Mouse (Mus musculus) embryonic facial prominence, embryonic 12.5 days (tissue): ENCODE measurements around the gene Bcl11a. TPM values are rescaled to one million over a fixed set of nuclear protein-coding genes. Genes with fewer than 3 reads are reported as not detected.

Experiments
- ATAC-seq: fragments of 200-750 bp; cut with Nextera tagmentation; 2 replicates; pipeline ENCODE4 v1.8.0; 2017; ENCODE audit not compliant: insufficient number of reproducible peaks, insufficient read depth, low FRiP score, low TSS enrichment
- H3K27ac ChIP-seq: fragments of 300-500 bp; sonication (generic); 2 replicates; pipeline ENCODE4 v1.5.1; 2016; ENCODE audit warnings: mild to moderate bottlenecking
- H3K27me3 ChIP-seq: fragments of 300-500 bp; sonication (generic); 2 replicates; pipeline ENCODE4 v1.6.1; 2016; ENCODE audit warnings: mild to moderate bottlenecking, moderate library complexity
- H3K36me3 ChIP-seq: fragments of 300-500 bp; sonication (generic); 2 replicates; pipeline ENCODE4 v1.6.1; 2016; ENCODE audit warnings: mild to moderate bottlenecking
- H3K4me1 ChIP-seq: fragments of 300-500 bp; sonication (generic); 2 replicates; pipeline ENCODE4 v1.6.1; 2016
- H3K4me2 ChIP-seq: fragments of 300-500 bp; sonication (generic); replicated peaks from 2 replicates; pipeline ENCODE4 v1.6.1; 2016; ENCODE audit warnings: mild to moderate bottlenecking, moderate library complexity
- H3K4me3 ChIP-seq: fragments of 300-500 bp; sonication (generic); 2 replicates; pipeline ENCODE4 v1.5.1; 2016; ENCODE audit warnings: mild to moderate bottlenecking
- H3K9ac ChIP-seq: fragments of 300-500 bp; sonication (generic); 2 replicates; pipeline ENCODE4 v1.6.1; 2016; ENCODE audit warnings: mild to moderate bottlenecking, moderate library complexity
- H3K9me3 ChIP-seq: fragments of 300-500 bp; sonication (generic); 2 replicates; pipeline ENCODE4 v1.6.1; 2016; ENCODE audit warnings: mild to moderate bottlenecking, moderate library complexity
- WGBS: fragments of 180-500 bp; shearing (Covaris S2); methylation state at CpG from one replicate; pipeline ENCODE4 v1.1.7; 2016; 5-methylcytosine and 5-hydroxymethylcytosine counted together
- polyA plus RNA-seq: library from polyadenylated mRNA; unstranded; fragments of >200 nt; fragmentation: Nextera tagmentation; extraction: Ambion mirVana; gene quantifications from 2 replicates; pipeline ENCODE4 v1.2.1, GENCODE M21; 2016

Bcl11a gene
- polyA plus RNA-seq, 1 experiment from 2014 or later: 80.5 TPM

DNA sequence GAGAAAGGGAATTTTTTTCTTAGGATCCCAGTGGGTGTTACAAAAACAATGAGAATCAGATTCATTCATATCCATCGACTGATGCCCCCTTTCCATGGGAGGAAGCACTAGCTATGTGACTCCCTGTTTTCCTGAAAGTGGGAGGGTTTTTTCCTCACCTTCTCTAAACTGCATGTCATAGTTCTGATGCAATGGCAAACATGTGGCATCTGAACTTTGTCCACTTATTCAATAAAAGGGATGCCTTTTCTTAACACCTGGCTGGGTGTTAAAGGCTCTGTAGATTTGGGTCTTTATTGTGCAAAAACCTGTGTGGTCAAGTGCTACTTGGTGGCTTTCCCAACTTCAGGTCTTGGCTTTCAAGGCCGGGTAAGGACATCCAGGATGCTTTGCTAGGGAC, 57.4 kb downstream of the Bcl11a start:
- Histone ChIP-seq H3K4me3 (no peak overlapping the region), H3K4me1 (peaks cover 33% of the 10 kb centered on the region), H3K9ac (no peak overlapping the region), H3K27me3 (no peaks in the 10 kb centered on the region), H3K27ac (no peak overlapping the region), H3K9me3 (no peaks in the 10 kb centered on the region), H3K4me2 (no peak overlapping the region), H3K36me3 (peaks cover 3% of the 10 kb centered on the region; the same call in 1 of the 2 replicates)
- no peak for ATAC-seq
- 80% methylated on average over 2 of the region's 2 CpGs for WGBS

DNA sequence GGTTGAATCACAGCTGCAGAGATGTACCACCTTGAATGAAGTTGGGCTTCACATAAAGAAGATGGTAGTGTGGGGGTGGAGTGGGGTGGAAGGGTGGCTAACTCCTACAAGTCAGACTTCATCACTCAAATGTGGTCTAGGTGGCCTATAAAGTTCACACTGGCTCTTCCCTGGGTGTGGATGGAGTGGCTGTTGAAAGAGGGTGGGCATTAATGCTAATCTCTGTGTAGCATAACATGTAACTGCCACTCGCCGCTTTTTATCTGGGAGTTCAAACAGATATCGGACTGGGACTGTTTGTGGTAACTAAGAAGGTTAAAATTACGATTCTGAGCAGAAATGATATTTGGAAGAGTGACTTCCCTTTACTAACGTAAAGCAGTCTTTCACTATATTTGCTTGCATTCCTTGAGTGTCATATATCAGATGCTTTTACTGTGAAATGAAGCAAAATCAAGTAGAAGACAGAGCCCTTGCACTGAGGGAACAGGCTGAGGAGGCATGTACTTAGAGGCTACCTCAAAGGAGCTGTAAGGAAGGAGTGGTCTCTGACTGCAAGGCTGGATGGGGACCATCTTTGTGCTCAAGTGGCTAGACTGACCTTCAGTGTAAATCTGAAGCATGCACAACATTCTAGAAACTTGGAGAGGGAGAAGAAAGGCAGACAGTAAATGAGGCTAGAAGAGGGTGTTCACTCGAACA, 58.4 kb downstream of the Bcl11a start:
- no peak for ATAC-seq
- H3K27ac ChIP-seq: no peak overlapping the region
- 51% methylated on average over 6 of the region's 6 CpGs for WGBS
- H3K4me1 ChIP-seq: peaks cover 40% of the 10 kb centered on the region
- no peaks in the 10 kb centered on the region for H3K27me3 ChIP-seq
- no peak overlapping the region for H3K4me2 ChIP-seq
- no peak overlapping the region for H3K9ac ChIP-seq
- H3K9me3 ChIP-seq: no peaks in the 10 kb centered on the region
- H3K36me3 ChIP-seq: peaks cover 3% of the 10 kb centered on the region; the same call in 1 of the 2 replicates
- no peak overlapping the region for H3K4me3 ChIP-seq

DNA sequence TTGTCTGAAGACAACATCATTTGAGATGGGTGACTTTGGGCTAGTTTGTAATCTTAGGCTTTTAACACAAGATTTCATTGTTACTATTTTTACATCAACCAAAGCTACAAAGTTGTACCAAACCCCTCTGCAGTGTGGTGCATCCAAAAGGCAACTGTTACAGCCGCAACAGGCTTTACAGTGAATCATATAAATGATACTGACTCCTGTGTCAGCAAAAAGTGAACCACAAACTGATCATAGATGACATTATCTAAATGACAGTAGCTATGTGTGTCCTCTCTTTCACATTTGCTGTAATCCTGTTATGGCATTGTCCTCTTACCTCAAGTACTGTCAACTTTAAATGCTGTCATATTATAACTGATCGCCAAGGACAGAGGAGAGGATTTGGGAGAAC, 60.0 kb downstream of the Bcl11a start:
- Histone ChIP-seq H3K9ac (no peak overlapping the region), H3K27ac (no peak overlapping the region), H3K4me2 (no peak overlapping the region), H3K9me3 (no peaks in the 10 kb centered on the region), H3K4me3 (no peak overlapping the region), H3K36me3 (peaks cover 3% of the 10 kb centered on the region; the same call in 1 of the 2 replicates), H3K27me3 (no peaks in the 10 kb centered on the region), H3K4me1 (peaks cover 47% of the 10 kb centered on the region)
- 89% methylated on average over 2 of the region's 2 CpGs for WGBS
- no peak for ATAC-seq

DNA sequence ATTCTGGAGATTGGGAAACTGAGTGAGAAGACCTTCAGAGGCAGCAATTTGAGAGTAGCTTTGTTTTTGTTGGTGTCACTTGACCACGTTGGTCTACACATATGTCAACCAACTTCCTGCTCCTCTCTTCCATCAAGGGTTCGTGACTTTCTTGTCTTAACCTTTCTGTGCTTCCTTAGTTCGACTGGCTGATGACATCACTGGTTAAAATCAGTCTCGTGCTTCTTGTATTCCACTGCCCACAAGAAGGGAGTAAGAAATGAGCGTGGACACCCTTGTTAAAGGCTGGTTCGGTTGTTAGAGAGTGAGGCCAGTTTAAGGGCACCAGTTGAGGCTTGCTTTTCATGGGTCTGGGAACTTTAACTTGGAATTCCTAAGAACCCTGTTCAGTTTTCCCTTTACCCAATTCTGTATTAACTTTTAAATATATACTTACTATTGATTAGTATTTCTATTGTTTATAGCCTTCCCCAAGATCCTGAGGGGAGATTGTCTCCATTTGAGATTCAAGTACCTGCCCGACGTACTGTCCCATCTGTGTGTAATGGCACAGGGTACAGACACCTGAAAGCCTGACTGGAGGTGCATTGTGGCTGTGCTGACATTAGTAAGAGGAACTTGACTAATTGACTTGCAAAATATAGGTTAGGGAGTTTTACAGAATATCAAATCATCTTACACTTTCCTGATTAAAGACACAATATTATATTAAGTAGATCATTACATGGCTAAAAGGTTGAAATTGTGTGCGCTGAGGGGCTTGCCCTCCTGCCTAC, 60.9 kb downstream of the Bcl11a start:
- H3K9ac ChIP-seq: no peak overlapping the region
- no peak overlapping the region for H3K27ac ChIP-seq
- no peak for ATAC-seq
- no peak overlapping the region for H3K4me3 ChIP-seq
- peaks cover 46% of the 10 kb centered on the region for H3K4me1 ChIP-seq
- no peaks in the 10 kb centered on the region for H3K27me3 ChIP-seq
- no peaks in the 10 kb centered on the region for H3K9me3 ChIP-seq
- H3K36me3 ChIP-seq: peaks cover 3% of the 10 kb centered on the region; the same call in 1 of the 2 replicates
- H3K4me2 ChIP-seq: no peak overlapping the region
- 82% methylated on average over 9 of the region's 9 CpGs for WGBS

DNA sequence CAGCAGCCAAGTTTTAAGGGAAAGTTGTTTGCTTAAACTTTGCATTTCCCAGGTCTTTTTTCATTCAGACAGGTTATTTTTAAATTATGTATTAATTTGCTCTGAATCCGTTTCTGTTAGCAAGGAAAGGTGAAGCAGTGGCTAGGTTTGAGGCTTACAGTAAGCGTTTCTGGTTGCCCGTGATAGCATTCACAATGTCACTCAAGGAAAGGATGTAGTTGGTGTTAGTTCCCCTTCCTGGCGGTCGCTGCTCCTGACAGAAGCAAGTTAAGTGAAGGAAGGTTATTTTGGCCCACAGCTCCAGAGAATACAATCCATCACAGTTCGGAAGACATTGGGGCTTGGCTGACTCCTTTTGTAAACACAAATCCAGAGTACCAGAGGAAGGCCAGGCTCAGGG, 61.6 kb downstream of the Bcl11a start:
- Histone ChIP-seq H3K27ac (no peak overlapping the region), H3K36me3 (peaks cover 6% of the 10 kb centered on the region; the same call in 1 of the 2 replicates), H3K4me3 (no peak overlapping the region), H3K9ac (no peak overlapping the region), H3K9me3 (no peaks in the 10 kb centered on the region), H3K4me2 (no peak overlapping the region), H3K27me3 (no peaks in the 10 kb centered on the region), H3K4me1 (peaks cover 49% of the 10 kb centered on the region)
- WGBS: 86% methylated on average over 6 of the region's 6 CpGs
- no peak for ATAC-seq

DNA sequence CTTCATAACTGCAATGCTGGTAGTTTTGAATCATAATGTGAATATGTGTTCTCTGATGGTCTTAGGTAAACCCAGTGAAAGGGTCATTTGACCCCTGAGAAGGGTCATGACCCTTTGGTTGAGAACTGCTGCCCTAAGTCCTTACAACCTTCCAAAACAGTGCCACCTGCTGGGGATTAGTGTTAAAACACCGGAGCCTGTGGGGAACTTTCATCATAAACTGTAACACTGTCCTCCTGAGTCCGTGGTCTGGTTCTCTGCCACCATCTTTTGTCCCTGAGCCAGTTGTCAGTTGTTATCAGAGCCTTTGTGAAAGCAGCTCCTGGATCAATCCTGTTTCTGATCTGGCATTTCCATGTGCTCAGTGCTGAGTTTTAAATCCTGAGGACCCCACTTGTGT, 62.1 kb downstream of the Bcl11a start:
- no peaks in the 10 kb centered on the region for H3K27me3 ChIP-seq
- no peak overlapping the region for H3K4me2 ChIP-seq
- peaks cover 11% of the 10 kb centered on the region; the same call in 1 of the 2 replicates for H3K36me3 ChIP-seq
- WGBS: 90% methylated on average over 2 of the region's 2 CpGs
- H3K4me1 ChIP-seq: peaks cover 53% of the 10 kb centered on the region
- no peak for ATAC-seq
- H3K4me3 ChIP-seq: no peak overlapping the region
- no peak overlapping the region for H3K9ac ChIP-seq
- no peak overlapping the region for H3K27ac ChIP-seq
- H3K9me3 ChIP-seq: no peaks in the 10 kb centered on the region

DNA sequence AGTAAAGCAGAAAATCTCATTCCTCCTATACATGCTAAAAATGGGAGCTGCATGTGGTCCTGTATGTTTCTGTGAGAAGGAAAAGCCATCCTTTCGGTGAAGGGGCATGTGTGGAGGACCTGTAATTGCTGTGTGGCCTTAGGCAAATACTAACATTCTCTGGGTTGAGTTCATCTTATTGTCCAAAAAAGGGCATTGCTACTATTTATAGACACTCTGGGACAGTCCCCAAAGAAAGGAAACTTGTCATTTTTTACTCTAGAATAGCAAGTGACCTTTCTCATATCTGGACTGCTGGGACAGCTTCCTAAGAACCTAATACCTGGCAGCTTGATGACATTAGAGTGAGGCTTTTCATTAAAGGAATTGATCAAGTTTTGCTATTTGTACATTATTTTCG, 63.1 kb downstream of the Bcl11a start:
- peaks cover 12% of the 10 kb centered on the region; the same call in 1 of the 2 replicates for H3K36me3 ChIP-seq
- WGBS: 72% methylated on average over 2 of the region's 2 CpGs
- no peak overlapping the region for H3K27ac ChIP-seq
- H3K4me2 ChIP-seq: no peak overlapping the region
- H3K9ac ChIP-seq: no peak overlapping the region
- H3K9me3 ChIP-seq: no peaks in the 10 kb centered on the region
- no peak for ATAC-seq
- no peak overlapping the region for H3K4me3 ChIP-seq
- no peaks in the 10 kb centered on the region for H3K27me3 ChIP-seq
- H3K4me1 ChIP-seq: peaks cover 52% of the 10 kb centered on the region

DNA sequence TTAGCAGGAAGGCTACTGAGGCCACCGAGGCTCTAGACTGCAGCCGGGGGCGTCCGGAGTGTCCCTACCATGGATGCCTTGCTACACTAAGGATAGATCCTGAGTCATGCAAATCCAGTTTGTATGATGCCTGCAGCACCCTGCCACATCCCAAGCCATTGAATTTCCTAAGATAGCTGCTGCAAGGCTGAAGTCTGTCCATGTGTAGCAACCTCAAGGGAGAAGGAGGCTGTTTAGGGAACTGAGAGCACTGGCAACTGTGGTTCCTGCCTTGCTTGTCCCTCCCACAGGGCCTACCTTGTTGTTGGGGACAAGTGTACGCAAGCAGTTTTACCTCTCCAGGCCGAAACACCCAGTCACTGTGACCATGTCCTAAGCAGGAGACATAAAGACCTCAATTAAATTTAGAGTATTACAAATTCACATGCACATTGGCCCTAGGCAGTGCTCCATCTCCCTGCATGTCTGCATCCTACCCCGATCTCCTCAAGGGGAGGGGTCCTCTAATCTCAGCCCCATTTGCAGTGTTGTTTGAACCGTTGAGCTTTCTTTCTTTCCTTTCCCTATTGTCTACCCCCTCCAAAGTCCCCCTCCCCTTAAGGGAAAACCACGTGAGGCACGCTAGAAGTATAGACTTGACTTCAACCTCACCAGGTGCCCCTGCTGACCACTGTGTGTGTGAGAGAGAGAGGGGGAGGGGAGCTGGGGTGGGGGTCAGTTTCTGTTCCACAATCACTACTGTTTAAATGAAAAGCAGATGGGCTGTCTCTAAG, 63.8 kb downstream of the Bcl11a start:
- Histone ChIP-seq H3K9me3 (no peaks in the 10 kb centered on the region), H3K9ac (no peak overlapping the region), H3K27ac (no peak overlapping the region), H3K27me3 (no peaks in the 10 kb centered on the region), H3K4me2 (no peak overlapping the region), H3K36me3 (peaks cover 12% of the 10 kb centered on the region; the same call in 1 of the 2 replicates), H3K4me1 (peaks cover 46% of the 10 kb centered on the region), H3K4me3 (no peak overlapping the region)
- 56% methylated on average over 10 of the region's 10 CpGs for WGBS
- no peak for ATAC-seq

DNA sequence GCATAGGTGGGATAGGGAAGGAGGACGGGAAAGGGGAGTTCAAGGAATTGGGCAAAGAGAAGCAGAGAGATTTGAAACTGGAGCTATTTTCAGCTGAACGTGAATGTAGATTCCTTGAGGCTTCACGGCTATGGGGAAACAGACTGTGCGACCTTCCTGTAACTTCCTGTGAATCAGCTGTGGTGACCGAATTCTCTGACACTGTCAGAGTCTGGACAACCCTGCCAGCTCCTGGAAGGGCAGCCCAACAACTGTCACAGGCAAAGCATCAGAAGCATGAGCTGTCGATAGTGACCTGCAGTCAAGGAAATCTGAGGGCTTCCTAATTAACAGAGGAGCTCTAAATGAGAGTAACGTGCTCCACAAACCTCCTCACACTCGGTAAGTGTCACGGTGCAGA, 64.5 kb downstream of the Bcl11a start:
- no peaks in the 10 kb centered on the region for H3K27me3 ChIP-seq
- H3K4me2 ChIP-seq: no peak overlapping the region
- H3K9me3 ChIP-seq: no peaks in the 10 kb centered on the region
- peaks cover 42% of the 10 kb centered on the region for H3K4me1 ChIP-seq
- H3K9ac ChIP-seq: no peak overlapping the region
- H3K4me3 ChIP-seq: no peak overlapping the region
- no peak overlapping the region for H3K27ac ChIP-seq
- WGBS: 27% methylated on average over 9 of the region's 9 CpGs
- peaks cover 12% of the 10 kb centered on the region; the same call in 1 of the 2 replicates for H3K36me3 ChIP-seq
- no peak for ATAC-seq

DNA sequence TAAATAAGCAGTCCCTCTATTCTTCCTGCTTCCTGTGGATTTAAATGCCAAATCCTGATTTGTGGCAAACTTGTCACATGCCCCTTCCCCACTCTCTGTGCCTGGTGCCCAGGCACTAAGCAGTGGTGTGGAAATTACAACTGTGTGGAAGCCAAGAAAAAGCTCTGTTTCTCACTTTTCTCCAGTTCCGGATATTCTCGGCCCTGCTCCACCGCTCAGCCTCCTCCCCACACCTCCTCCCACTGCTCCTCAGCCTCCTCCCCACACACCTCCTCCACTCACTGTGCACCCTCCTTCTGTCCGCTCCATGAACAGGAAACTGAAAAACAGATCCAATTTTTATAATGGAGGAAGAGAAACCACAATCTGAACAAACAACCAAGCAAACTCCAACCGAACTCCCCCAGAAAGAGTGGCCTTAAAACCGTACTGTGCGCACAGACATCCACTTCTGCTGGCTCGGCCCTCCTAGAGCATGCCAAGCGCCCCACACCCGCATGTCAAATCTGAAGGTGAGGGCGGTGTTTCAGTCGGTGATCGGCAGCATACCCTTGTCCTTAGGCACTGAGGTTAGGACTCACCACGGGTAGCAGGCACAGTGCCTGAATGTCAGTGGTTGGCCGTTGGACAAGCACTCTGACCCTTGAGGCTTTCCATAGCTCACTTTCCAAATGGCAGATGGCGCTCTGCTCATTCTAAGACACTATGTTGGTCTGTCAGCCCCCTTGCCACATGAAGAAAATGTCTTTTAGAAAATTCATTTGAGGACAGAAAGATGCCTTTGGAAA, 66.5 kb downstream of the Bcl11a start:
- Histone ChIP-seq H3K27me3 (no peaks in the 10 kb centered on the region), H3K4me3 (no peak overlapping the region), H3K4me2 (no peak overlapping the region), H3K9ac (no peak overlapping the region), H3K9me3 (no peaks in the 10 kb centered on the region), H3K4me1 (peaks cover 47% of the 10 kb centered on the region), H3K27ac (no peak overlapping the region), H3K36me3 (peaks cover 12% of the 10 kb centered on the region; the same call in 1 of the 2 replicates)
- 78% methylated on average over 16 of the region's 16 CpGs for WGBS
- no peak for ATAC-seq

DNA sequence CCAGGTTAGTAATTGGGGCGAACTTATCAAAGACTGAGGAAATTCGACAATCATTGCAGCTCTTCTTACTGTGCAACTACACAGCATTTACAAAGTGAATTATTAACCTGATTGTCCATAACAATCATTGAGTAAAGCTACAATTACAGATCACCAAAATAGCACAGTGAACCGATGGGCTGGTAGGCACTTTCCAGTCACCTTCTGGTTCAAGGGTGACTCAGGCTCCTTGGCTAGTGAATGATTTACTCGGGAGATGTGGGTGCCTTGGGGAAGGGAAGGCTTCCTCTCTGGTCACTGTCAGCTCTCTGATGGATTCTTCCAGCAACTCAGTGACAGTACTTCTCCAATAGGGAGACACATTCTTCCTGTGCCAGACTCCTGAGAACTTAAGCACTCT, 68.2 kb downstream of the Bcl11a start:
- H3K36me3 ChIP-seq: peaks cover 12% of the 10 kb centered on the region; the same call in 1 of the 2 replicates
- no peak overlapping the region for H3K4me2 ChIP-seq
- H3K4me1 ChIP-seq: peaks cover 46% of the 10 kb centered on the region
- H3K27ac ChIP-seq: no peak overlapping the region
- no peaks in the 10 kb centered on the region for H3K27me3 ChIP-seq
- no peak overlapping the region for H3K9ac ChIP-seq
- H3K4me3 ChIP-seq: no peak overlapping the region
- no peaks in the 10 kb centered on the region for H3K9me3 ChIP-seq
- ATAC-seq: no peak
- 84% methylated on average over 4 of the region's 4 CpGs for WGBS
